Mouse (Mus musculus) cortical plate, adult 2 months (tissue): ENCODE results near the gene Atf7ip.

Source experiments
- CTCF ChIP-seq: fragments of 200-500 bp; IDR thresholded peaks from 2 replicates; pipeline ENCODE4 v1.5.1; 2011; ENCODE audit warnings: mild to moderate bottlenecking, control low read depth, low read length; ENCODE audit not compliant: insufficient read depth; ENCODE audit errors: extremely low read depth
- POLR2A ChIP-seq: fragments of 200-500 bp; IDR thresholded peaks from 2 replicates; pipeline ENCODE4 v1.6.1; 2011; ENCODE audit warnings: mild to moderate bottlenecking, low read length, control low read depth; ENCODE audit not compliant: insufficient read depth; ENCODE audit errors: extremely low read depth

GRCm38 (mm10) chr6:136472779-136473178 is 33.2 kb upstream of the Atf7ip start:
- TF ChIP-seq CTCF (no peak), POLR2A (no peak)
